Mouse (Mus musculus) testis, postnatal 10 days (tissue): ENCODE results near the gene Fbxw2.
"Not testable (repeated sequence)": the region's sequence is repeated elsewhere in the genome, so short reads cannot be mapped to it uniquely, and the experiment has no call there.

Experiments used
- DNase-seq: peaks from one replicate; pipeline ENCODE4 v3.0.0; 2021; ENCODE audit warnings: low spot score

Fbxw2 gene

DNA sequence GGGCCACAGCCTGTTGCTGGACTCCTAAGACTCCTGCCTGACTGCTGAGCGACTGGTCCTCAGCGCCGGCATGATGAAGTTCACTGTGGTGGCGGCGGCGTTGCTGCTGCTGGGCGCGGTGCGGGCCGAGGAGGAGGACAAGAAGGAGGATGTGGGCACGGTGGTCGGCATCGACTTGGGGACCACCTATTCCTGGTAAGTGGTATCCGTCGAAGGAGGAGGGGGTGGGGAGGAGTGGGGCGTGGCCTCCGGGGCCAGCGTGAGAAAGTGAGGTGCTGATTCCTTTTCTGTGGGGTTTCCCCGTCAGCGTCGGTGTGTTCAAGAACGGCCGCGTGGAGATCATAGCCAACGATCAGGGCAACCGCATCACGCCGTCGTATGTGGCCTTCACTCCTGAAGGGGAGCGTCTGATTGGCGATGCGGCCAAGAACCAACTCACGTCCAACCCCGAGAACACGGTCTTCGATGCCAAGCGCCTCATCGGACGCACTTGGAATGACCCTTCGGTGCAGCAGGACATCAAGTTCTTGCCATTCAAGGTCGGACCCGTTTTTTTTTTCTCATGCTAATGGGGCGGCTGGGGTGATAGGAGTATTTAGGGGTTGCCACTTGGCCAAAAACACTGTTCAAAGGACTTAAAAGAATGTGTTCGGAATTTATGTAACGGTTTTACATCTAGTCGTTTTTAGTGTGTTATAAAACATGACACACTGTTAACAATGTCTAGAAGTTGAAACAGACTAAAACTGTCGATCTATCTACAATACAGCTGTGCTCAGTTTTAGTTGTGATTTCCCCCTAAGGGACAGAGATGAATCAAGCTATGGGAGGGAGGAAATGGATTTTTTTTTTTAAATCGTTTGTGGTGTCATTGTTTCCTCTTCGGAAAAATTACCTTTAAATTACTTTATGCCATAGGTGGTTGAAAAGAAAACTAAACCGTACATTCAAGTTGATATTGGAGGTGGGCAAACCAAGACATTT, 53.6 kb downstream of the Fbxw2 start:
- DNase-seq: peak; percentile 71

DNA sequence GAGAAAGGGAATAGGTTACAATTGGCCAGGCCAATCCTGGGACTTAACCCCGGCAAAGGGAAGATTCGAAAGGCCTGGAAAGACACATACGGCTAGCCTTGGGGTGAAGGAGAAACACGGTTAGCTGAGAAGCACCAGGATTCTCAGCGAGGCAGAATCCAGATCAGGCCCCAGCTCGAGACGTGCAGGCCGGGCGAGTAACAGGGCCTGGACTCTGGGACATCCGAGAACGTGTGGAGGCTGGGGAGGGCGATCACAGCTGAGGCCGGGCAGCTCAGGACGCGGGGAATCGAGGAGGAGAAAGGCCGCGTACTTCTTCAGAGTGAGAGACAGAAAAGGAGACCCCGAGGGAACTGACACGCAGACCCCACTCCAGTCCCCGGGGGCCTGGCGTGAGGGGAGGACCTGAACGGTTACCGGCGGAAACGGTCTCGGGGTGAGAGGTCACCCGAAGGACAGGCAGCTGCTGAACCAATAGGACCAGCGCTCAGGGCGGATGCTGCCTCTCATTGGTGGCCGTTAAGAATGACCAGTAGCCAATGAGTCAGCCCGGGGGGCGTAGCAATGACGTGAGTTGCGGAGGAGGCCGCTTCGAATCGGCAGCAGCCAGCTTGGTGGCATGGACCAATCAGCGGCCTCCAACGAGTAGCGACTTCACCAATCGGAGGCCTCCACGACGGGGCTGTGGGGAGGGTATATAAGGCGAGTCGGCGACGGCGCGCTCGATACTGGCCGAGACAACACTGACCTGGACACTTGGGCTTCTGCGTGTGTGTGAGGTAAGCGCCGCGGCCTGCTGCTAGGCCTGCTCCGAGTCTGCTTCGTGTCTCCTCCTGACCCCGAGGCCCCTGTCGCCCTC, 54.5 kb downstream of the Fbxw2 start, which contains the start of gene Hspa5:
Gene Hspa5, plus strand, starts transcription at position 603 of the 859 bp plus-strand sequence.
- DNase-seq: peak; percentile 96

DNA sequence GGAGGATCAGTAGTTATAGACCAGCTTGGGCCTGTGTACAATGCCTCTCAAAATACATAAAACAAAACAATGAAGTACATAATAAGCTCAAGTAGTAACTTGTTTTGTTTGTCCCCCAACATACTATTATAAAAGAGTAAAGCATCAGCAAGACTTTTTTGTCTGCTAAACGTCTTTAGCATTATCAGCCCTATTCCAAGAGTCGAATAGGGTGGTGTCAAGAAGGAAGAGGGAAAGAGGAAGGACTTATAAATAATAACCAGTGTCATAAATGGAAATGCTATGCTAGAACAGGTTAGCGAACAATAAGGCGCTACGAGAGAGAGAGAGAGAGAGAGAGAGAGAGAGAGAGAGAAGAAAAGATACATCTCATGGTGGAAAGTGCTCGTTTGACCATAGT, 55.2 kb downstream of the Fbxw2 start:
- no peak for DNase-seq

DNA sequence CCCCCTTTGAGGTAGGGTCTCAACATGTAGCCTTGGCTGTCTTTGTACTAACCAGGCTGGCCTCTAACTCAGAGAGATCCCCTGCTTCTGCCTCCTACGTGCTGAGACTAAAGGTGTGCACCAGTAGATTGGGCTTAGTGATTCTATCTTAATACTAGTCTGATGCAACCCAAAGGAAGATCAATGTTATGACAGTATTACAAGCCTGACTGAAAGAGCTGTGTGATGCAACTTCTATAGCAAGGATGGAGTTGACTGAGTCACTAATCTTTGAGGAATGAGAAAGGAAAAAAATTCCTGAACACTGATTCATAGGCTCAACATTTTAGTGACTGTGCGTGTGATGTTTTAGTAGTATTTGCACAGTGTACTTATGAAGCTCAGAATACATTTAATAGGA, 56.1 kb downstream of the Fbxw2 start:
- DNase-seq: no peak

DNA sequence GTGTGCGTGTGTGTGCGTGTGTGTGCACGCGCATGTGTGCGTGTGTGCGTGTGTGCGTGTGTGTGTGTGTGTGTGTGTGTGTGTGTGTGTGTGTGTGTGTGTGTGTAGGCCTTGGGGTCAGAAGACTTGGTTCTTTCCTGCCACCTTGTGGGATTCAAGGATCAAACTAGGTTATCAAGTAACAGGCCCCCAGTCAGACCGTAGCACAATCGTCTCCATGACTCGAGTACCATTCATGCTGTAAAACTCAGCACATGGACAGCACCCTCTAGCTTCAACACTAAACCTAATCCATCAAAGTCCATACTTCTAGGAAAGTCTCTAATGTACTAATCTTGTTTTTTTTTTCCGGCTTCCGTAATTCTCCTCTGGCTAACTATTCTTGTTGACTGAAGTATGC, 61.3 kb downstream of the Fbxw2 start:
- DNase-seq: no peak

DNA sequence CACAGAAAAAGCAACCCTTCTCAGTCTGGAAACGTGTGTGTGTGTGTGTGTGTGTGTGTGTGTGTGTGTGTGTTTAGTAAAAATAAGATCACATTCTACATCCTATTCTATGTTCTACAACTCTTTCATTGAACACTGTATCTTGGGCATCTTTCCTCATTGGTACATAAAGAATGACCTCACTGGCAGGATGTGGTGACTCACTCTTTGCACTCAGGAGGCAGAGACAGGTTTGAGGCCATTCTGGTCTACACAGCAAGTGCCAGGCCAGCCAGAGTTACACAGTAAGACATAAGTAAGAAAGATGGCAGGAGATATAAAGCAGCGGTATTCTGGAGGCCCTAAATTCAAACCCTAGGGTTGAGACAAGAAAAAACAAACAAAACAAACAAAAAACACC, 63.2 kb downstream of the Fbxw2 start:
- no peak for DNase-seq

DNA sequence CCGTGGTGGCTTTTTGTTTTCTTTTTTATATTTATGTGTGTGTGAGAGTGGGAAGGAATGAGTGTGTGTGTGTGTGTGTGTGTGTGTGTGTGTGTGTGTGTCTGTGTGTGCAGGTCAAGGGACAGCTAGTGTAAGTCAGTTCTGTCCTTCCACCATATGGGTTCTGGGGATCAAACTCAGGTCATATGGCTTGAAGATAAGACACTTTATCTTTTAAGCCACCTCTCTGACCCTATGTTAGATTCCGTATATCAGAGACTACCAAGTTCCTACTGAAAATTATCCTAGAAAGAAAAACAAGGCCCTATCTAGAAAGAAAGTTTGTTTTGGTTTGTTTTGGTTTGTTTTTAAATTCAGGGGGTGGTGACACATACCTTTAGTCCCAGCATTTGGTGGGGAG, 63.9 kb downstream of the Fbxw2 start:
- DNase-seq: no peak

DNA sequence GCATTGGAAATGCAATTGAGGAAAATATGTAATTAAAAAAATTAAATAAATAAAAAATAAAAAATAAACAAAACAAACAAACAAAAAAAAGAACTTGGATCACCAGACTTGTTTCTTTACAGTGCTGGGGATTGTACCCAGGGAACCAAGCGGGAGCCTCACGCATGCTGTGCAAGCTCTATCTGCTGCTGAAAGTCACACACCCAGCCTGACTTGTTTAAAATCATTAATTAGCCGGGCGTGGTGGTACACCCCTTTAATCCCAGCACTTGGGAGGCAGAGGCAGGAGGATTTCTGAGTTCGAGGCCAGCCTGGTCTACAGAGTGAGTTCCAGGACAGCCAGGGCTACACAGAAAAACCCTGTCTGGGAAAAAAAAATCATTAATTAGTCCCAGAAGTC, 64.8 kb downstream of the Fbxw2 start:
- not testable (repeated sequence) for DNase-seq

DNA sequence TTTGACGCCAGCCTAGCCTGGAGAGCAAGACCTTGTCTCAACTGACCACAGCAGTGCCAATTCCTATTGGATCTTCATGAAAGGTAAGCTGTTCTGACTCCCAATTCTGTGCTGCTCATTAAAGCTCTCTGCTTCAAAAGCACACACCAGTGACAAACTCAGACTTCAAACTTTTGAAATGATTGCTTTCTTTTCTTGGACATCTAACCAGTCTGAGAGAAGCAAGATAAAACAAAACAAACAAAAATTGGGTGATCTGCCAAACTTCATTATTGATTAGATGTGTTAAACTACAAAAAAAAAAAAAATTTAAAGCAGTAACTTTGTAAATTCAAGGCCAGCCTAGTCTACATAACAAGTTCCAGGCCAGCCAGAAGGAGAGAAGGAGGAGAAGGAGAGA, 68.8 kb downstream of the Fbxw2 start:
- DNase-seq: no peak

DNA sequence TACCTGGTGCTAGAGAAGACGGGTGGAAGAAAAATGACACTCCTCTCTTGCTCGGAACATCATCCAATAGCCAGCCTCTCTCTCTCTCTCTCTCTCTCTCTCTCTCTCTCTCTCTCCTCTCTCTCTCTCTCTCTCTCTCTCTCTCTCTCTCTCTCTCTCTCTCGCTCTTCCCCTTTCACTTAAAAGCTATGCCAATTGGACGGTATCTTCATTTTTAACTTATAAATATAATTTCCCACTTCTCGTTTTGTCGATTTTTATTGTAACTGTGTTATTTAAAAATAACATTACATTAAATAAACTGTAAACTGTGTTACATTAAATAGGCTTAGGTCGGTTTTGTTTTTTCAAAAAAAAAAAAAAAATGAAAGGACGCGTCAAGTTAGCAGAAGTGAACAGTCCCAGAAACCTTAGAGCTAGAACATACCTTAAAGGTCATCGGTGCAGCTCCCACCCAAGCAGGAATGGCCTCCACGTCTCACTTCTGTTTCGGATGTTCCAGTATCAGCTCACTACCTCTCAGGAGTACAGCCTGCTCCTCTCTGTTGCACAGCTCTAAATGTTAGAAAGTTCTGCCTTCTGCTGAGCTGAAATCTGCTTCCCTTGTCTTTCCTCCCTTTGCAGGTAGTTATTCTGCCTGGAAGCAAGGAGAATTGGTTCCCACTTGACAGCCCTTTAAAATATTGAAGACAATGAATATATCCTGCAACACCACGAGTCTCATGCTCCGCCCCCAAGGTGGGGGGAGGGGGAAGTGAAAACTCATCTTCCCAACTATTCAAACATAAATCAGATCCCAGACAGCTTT, 71.4 kb downstream of the Fbxw2 start, which contains the start of gene Gapvd1:
Gene Gapvd1, minus strand, starts transcription at position 682 of the 808 bp plus-strand sequence.
- DNase-seq: peak; percentile 62
